Mouse (Mus musculus) lung, adult 18-20 months (tissue): ENCODE data around the gene Itgb5.

ENCODE experiments used
- DNase-seq, 2 experiments: peaks; one replicate each; pipeline ENCODE4 v3.0.0; 2022; ENCODE audit warnings: mixed read lengths in 2 of 2

Gene Itgb5

GRCm38 (mm10) chr16:33879556-33879955 is 50.1 kb downstream of the Itgb5 start:
- no peak for DNase-seq

GRCm38 (mm10) chr16:33880765-33881164 is 51.3 kb downstream of the Itgb5 start:
- DNase-seq, result no peak

GRCm38 (mm10) chr16:33882540-33882939 is 53.1 kb downstream of the Itgb5 start:
- no peak for DNase-seq

GRCm38 (mm10) chr16:33883046-33883975 is 53.8 kb downstream of the Itgb5 start:
- no peak for DNase-seq

GRCm38 (mm10) chr16:33884201-33884600 is 54.7 kb downstream of the Itgb5 start:
- no peak for DNase-seq

GRCm38 (mm10) chr16:33885021-33885471 is 55.6 kb downstream of the Itgb5 start:
- peak; percentile 20 to 37 for DNase-seq

- no peak for DNase-seq
These were observed 56.3 kb downstream of the Itgb5 start for GRCm38 (mm10) chr16:33885671-33886328.

- DNase-seq, result peak; percentile 43 to 62
These were observed 57.2 kb downstream of the Itgb5 start for GRCm38 (mm10) chr16:33886665-33887064.

- no peak for DNase-seq
These were observed 58.5 kb downstream of the Itgb5 start for GRCm38 (mm10) chr16:33887981-33888380.

GRCm38 (mm10) chr16:33889000-33889607 is 59.6 kb downstream of the Itgb5 start:
- DNase-seq, result no peak

- DNase-seq, result no peak
These were observed 61.6 kb downstream of the Itgb5 start for GRCm38 (mm10) chr16:33891099-33891498.

GRCm38 (mm10) chr16:33891561-33892281 is 62.3 kb downstream of the Itgb5 start:
- DNase-seq, result peak; percentile 88 to 91

- DNase-seq, result peak; percentile 67 to 75
These were observed 63.1 kb downstream of the Itgb5 start for GRCm38 (mm10) chr16:33892539-33892938.

GRCm38 (mm10) chr16:33893796-33894195 is 64.3 kb downstream of the Itgb5 start:
- DNase-seq, result no peak

GRCm38 (mm10) chr16:33894449-33894848 is 65.0 kb downstream of the Itgb5 start:
- DNase-seq, result no peak

- no peak for DNase-seq
These were observed 66.2 kb downstream of the Itgb5 start for GRCm38 (mm10) chr16:33895690-33896089.

GRCm38 (mm10) chr16:33896801-33897200 is 67.3 kb downstream of the Itgb5 start:
- DNase-seq, result no peak

GRCm38 (mm10) chr16:33903664-33904441 is 74.4 kb downstream of the Itgb5 start:
- DNase-seq, result no peak

GRCm38 (mm10) chr16:33904553-33904952 is 75.1 kb downstream of the Itgb5 start:
- DNase-seq, result no peak

- no peak for DNase-seq
These were observed 78.8 kb downstream of the Itgb5 start for GRCm38 (mm10) chr16:33908239-33908638.

- no peak for DNase-seq
These were observed 85.5 kb downstream of the Itgb5 start for GRCm38 (mm10) chr16:33914997-33915396.
